Mouse (Mus musculus) cerebellum, postnatal 10 days (tissue): ENCODE results near the gene Gm10190.
"Not testable (repeated sequence)": the region's sequence is repeated elsewhere in the genome, so short reads cannot be mapped to it uniquely, and the experiment has no call there.

Experiments used
- DNase-seq, 2 experiments: peaks; one replicate each; pipeline ENCODE4 v3.0.0; 2021; ENCODE audit warnings: mixed read lengths in 2 of 2

Gm10190 gene

DNA sequence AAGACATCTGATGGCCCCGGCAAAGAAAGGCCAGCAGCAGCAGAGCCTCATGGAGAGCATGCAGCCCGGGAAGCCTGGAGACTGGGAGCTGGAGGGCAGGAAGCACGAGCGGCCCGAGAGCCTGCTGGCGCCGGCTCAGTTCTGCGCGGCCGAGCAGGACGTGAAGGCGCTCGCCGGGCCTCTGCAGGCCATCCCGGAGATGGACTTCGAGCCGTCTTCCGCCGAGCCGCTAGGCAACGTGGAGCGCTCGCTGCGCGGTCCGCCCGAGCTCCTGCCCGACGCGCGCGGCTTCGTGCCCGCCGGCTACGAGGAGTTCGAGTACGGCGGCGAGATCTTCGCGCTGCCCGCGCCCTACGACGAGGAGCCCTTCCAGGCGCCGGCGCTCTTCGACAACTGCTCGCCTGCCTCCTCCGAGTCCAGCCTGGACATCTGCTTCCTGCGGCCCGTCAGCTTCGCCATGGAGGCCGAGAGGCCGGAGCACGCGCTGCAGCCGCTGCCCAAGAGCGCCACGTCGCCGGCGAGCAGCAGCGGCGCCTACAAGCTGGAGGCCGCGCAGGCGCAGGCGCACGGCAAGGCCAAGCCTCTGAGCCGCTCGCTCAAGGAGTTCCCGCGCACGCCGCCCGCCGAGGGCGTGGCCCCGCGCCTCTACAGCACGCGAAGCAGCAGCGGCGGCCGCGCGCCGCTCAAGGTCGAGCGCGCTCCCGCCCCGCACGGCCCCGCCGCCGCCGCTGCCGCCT is at the start of gene Gm10190:
TSS of gene Gm10190 (minus strand) at position 553 of the 737 bp plus-strand sequence.
- peak; percentile 93 to 96 for DNase-seq

DNA sequence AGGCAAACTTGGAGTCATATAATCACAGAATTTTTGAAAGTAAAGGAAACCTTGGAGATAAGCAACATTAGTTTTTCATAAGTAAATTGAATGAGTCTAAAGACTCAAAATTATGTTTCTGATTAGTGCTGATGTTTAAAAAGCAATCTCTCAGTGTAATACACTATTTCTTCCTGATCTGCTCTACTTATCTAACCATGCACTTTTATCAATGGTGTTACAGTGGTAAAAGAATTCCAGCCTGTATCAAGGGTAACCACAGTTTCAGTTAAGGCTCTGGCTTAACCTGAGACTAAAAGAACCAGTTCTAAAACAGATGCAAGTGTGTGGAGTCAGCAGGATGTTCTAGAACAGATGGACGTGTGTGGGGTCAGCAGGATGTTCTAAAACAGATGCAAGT is 47.7 kb upstream of the Gm10190 start:
- DNase-seq: no peak

DNA sequence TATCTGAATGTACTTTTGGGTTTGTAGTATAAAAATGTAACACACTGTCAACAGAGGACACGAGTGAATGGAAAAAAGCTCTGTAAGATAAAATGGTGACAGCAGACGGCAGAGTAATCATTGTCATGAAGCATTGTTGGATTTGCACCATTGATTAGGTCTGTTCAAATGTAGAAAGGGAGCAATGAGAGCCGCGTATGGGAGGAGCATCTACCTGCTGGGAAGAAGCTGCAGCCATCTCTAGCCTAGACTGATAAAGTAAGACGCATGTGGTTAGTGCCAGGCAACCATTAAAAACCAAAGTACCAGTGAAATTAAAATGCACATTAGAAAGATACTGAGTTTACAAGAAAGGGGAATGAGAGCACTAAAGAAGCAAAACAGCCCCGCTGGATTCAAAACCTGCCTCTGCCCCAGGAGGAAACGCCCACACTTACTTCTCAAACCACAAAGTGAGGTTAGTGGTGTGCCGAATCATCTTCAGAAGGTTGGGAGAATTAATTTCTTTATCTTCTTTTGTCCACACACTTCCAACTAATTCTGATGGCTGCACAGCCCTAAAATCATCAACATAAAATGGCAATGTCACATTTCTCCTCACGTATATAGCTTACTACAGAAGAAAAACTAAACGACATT is 45.4 kb upstream of the Gm10190 start:
- DNase-seq: no peak

DNA sequence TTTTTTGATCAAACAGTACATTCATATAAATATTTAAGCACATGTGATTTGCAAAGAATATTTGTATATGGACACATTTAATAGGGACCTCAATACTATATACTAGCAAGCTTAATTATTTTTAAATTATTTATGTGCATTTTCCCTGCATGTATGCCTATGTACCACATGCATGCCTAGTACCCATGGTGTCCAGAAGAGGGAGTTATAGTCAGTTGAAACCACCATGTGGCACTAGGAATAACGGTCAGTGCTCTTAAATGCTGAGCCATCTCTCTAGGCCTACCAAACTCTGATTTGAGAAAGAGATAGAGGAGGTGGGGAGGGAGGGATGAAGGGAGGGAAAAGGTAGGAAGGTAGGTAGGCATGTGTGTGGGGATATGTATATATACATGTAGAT is 37.8 kb upstream of the Gm10190 start:
- peak in 1 of 2 experiments; percentile 7 for DNase-seq

DNA sequence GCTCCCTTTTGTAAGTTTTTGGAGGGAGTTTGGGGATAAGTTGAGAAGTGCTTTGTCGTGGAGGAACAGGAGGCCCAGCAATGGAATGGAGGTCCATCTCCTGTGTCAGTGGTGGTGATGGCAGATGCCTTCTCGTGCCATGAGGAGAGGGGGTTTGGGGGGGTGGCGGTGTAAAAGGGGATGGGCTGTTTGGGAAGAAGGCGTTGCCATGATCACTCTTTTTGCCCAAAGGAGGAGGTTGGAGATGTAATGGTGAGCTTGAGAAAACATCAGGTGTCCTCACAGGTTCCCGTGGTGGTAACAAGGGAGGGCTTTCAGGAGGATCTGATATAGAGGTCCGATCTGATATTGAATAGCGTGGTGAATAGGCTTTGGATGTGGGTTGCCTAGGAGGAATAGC is 24.9 kb upstream of the Gm10190 start:
- no peak for DNase-seq

DNA sequence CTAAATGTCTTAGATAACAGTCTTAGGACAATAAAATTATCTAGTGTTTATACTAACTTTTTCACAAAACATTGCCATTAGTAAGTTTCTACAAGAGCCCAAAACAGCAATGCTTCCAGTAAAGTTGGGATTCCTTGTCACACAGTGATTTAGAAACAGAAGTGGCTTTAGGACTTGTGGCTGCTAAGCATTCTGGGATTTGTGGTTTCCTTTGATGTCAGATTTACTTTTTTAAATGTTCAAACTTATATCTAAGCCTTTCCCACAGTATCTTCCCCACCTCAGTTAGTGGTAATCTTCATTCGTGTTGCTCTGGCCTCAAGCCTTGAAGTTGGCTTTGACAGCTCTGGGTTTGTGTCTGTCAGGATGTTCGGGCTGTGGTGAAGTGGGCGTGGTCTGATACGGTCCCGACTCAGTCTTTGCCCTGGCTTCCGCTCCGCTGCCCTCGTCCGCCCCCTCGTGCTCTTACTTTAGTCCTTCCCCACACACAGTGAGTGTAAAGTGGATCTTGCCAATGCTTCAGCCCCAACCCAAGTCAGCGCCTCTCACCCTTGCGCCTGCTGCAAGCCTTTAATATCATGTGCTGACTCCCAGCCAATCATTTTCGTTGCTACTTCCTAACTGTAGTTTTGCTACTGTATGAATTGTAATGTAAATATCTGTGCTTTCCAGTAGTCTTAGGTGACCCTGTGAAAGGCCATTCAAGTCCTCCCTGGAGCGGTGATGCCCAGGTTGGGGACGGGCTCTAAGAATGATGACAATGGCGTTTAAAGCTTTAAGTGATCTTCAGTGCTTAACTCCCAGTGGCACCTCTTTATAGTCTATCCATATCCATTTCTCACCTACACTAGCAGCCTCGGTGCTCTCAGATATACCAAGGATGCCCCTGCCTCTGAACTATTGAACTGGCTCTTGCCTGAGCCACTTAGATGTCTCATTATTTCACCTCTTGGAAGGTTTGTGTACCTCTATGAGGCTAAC is 18.4 kb upstream of the Gm10190 start:
- DNase-seq: peak; percentile 24 to 44

DNA sequence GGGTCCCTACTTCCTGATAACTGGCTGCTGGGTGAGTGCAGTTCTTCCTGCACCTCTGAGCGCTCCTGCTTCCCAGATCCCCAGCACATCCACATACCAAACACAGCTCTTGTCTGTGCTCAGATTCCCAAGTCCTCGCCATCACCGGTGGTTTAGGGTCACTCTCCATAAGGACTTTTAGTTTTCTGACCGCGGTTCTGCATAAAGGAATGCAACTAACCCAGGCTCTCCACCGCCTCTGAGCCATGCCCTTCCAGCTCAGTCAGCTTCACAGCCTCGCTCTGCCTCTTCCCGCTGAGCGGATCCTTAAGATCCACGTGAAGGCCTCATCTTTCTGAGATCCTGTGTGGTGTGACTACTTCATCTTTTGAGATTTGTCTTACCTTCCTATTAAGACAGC is 16.7 kb upstream of the Gm10190 start:
- no peak for DNase-seq

DNA sequence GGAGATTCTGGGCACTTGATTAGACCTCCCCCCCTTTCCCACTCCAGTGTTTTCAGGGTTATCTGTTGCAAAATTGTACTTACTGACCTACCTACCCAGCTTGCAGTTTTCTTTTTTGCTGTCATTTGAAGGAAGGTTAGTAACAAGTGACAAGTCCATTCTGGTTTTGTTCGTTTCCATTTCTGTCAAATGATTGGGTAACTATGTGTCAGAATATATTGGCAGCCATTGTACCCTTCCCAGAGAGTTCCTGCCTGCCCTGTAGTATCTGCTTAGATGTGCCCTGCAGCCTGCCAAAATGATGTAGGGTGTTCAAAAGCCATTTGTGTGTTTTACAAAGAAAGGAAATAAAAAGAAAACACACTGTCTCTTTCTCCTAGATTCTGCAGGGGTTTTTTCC is 12.3 kb upstream of the Gm10190 start:
- DNase-seq: no peak

DNA sequence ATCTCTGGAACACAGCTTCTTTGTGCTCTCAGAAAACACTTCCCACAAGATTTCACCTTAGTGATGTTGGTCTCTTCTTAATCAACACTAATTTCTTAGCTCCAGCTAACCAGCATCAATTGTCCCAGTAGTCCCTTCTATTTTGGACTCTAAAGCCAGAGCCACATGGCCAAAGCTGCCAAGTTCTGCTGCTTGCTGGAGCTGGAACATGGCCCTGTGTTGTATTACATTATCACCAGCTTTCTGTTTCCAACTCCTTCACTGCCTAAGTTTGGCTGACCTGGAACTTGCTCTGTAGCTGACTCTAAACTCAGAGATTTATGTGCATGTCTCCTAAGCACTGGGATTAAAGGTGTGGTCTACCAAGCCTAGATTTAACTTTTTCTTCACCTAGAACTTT is 5.0 kb upstream of the Gm10190 start:
- DNase-seq: not testable (repeated sequence)

DNA sequence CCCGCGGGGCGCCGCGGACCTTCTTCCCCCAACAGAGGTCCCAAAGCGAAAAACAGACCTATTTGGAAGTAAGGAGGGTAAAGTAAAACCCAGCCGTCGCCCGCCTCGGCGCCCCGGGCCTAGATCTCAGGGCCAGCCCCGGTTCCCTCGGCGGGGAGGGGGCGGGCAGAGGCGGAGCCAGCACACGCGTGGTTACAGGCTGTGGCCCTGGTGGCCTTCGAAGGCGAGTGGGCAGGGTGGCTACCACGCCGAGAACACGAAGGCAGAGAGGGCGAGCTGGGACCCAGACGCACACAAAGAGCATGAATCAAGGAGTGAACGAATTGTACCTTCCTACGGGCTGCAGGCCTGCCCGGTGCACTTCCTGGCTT is 370 bp upstream of the Gm10190 start:
- DNase-seq: no peak

DNA sequence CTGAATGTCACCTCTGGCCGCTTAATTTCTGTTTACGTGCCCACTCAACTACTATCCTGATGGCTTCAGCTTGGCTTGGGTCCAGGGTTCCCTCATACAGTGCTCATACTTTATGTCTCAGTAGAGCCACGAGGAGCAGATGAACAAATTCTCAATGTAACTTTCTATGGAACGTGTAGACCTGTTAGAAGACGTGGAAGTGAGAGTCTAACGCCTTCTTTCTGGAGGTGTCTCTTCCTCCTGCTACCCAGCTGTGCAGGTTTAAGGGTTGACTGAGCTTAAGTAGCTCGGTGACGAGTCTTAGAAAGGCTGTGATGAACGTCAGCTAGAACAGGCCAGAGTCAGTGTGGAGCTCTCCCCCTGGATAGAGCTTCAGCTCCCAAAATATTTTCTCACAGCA is 4.7 kb downstream of the Gm10190 start:
- no peak for DNase-seq

DNA sequence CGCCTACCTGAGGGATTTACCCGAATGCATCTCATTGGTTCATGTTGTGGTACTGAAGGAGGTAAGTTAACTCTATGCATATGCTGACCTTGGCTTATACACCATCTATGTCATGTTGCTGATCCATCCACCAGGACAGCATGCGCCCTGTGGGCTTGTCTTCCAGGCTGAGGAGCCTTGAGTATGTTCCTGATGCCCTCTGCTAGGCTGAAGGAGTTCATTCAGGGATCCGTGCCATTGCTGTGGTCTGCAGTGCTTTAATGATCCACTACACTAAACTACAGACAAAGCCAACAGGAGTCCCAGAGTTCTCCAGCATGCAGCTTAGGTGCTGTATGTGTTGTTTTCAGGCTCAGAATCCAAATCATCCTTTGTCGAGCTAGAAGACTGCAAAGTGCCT is 6.1 kb downstream of the Gm10190 start:
- DNase-seq: peak; percentile 51 to 53

DNA sequence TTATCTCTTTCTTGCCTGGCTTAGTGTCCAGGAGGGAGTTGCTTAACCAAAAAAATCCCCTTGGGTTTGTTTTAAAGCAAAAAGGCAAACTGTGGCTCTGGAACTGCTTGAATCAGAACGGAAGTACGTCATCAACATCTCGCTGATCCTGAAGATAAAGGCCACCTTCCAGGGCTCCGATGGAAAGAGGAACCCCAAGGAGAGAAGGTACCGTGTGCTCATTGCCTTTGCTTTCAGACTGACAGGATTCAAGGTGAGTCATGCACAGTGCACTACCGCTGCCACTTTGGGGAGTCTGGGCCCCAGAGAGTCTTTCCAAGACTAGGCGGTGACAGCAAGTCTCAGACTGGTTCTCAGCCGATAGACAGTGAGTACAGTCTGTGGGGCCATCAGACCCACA is 13.1 kb downstream of the Gm10190 start:
- no peak for DNase-seq

DNA sequence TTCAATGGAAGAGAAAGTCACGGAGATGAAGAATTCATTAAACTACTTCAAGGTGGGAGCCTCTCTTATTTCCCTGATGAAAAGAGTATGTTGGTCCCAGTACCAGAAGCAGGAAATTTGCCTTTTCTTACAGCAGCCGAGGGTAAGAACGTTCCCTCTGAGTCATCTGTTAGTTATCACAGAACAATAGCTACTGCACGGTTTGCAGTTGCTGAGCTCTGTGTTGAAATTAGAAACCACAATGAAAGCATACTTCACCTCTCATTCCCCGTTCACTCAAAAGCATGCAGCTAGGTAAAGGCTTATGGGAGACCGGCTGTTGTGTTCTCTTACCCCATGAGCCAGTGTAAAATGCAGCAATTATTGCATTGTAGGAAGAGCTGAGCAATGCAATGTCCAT is 26.1 kb downstream of the Gm10190 start:
- no peak for DNase-seq

DNA sequence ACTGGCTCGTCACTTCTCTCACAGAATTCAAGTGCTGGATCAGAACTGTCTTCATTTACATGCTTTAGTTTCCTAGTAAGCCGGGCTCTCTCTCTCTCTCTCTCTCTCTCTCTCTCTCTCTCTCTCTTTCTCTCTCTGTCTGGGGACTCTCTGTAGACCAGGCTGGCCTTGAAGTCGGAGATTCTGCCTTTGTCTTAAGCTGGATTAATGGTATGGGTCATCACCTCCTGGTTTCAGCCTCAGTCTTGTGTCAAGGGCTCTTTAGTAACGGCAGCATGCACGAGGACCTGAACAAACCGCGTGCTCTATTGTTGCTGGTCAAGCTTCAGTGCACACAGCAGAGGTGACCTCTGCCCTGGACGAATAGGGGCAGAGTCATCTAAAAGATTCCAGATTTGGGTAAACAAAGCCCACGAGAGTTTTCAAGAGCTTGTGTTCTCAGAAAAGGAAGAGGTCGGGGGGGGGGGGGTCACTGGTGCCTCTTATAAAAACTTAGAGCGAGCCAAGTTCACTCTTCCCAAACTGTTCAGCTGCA is 26.7 kb downstream of the Gm10190 start:
- no peak for DNase-seq

DNA sequence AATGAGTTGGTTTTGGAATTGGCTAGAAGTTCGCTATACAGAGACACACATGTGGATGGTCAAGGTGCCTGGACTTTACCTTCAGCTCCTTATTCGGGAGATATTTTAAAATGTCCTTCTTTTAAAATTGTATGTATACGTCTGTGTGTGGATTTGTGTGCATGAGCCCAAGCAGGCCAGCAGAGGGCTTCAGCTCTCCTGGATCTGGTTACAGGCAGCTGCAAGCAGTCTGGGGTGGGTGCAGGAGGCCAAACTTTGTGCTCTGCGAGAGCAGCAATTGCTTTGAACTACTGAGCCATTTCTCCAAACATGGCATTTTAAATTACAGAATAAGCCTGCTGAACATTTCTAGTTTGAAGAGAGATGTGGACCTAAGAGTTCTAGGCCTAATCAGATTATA is 28.1 kb downstream of the Gm10190 start:
- DNase-seq: peak; percentile 7 to 16

DNA sequence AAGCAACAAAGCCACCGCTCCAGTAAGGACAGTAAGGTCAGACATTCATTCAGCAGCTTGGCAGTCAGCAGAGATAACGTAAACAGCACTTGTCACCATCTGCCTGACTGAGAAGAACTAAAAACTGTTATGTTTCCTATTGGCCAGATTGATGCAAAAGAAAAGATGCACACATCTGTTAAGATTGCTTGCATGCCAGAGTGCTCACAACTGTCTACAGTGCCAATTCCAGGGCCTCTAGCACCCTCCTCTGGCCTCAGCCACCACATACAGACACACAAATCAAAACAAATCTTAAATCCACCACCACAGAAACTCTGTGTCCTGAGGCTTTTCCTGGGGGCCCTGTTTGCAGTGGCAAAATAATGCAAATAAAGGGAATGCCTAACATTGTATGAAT is 41.0 kb downstream of the Gm10190 start:
- no peak for DNase-seq

DNA sequence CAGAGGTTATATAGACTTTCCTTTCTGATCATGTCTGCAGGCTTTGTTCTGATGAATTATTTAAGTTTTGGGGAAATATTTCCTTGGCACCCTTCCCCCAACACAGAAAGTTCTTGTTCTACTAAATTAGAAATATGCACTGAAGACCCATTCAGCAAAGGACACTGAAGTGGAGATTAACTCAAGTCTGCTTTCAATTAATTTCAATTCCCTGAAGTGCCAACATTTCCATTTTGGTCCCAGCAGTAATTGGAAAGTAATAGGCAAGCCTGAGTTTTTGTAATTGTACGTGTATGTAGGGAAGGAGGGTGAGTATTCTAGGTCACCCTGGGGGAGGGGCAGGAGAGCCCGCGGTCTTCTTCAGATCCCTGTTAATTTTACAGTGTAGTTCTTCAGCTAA is 46.9 kb downstream of the Gm10190 start:
- DNase-seq: no peak

DNA sequence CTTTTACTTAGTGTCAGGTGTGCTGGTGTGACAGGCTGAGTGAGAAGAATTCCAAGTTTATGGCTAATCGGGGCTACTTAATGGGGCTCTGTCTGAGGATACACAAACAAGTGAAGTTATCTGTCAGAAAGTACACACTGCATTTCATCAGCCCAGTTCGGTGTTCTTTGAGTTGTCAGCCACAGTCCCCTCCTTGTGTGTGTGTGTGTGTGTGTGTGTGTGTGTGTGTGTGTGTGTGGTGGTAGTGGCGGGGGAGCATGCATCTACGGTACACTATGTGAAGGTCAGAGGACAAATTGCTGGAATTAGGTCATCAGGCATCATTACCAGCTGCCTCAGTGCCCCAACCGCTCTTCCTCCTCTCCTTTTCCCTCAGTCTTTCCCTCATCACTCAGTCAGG is 47.9 kb downstream of the Gm10190 start:
- no peak for DNase-seq

DNA sequence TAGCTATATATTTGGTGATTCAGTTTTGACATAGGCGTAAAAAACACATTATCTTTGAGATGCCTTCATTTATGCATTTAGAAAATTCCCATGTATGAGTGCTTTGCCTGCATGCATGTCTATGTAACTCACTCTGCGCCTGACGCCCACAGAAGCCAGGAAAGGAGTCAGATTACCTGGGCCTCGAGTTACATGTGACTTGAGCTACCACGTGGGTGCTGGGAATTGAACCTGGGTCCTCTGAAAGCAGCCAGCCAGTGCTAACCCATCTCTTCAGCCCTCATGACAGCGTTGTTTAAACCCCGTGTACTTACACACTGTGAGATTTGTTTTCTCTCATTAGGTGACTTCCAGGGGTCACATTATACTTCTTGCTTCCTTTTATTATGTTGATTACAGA is 48.8 kb downstream of the Gm10190 start:
- no peak for DNase-seq

DNA sequence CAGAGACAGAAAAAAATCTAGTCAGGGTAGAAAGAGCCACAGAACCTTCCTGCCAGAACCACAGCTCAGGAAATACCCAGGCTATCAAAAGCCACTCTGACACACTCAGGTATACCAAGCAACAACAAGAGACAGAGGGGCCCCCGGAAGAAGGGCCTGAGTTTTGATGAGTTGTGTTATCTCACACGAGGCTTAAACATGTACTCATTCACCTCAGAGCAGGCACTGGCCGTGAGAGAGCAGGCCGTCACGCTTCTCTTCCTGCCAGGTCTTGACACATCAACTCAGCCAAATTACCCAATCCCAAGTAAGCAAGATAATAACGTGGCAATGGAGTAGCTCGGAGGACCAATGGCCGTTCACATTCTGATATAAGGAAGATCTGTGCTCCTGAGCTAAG is 49.7 kb downstream of the Gm10190 start:
- no peak for DNase-seq
